Mouse (Mus musculus): ENCODE data around the gene Ice2. TPM values are rescaled to one million over a fixed set of nuclear protein-coding genes. Genes with fewer than 3 reads are reported as not detected.

Ice2 gene
- polyA plus RNA-seq, 1 experiment from 2014 or later: 18.1 TPM

DNA sequence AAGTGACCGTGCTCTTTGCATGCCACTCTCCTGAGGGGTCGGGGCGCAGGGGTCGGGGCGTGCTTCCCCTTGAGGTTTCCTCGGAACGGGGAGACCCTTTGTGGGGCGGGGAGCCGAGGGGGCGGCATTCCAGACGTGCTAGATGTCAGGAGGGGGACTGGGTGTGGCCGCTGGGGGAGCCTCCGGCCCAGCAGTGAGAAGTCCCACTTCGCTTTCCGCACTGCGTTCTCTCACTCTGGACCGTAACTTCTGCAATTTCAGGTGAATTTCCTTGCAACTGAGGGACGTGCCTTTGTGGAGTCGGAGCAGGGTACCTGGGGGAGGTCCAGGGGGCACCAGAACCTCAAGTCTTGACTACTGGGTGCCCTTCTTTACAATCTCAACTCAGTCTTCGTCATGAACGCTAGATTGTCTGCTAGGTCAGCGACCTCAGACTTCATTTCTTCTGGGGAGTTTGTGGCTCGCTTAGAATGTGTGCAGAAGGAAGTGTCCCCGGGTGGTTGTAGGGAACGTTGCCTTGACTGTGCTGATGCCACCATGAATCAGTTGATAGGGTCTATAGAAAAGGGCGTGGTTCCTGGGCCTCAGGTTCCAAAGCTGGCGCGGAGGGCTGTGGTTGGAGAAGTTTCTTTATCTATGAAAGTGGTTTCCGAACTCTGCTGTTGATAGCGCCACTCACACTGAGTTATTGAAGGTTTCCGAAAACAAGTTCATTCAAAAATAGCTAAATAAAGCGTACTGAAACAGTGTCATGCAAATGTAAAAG lies 56.4 kb downstream of the Ice2 start:
- 8% methylated on average over 32 of the region's 32 CpGs for WGBS
- Histone ChIP-seq H3K4me3 (peak overlapping the region; percentile 45), H3K36me3 (no peaks in the 10 kb centered on the region), H3K9ac (peak overlapping the region; percentile 56), H3K9me3 (no peaks in the 10 kb centered on the region), H3K27me3 (replicated peaks) (peaks cover 21% of the 10 kb centered on the region), H3K4me1 (peaks cover 24% of the 10 kb centered on the region), H3K27ac (0 out of 2 replicates have a peak overlapping the region, but pooled peaks have one; percentile 3), H3K4me2 (replicated peaks) (peak overlapping the region; percentile 77)
- ATAC-seq (ENCODE audit: low FRiP score, low read depth): peak; percentile 48; the same call in 1 of the 2 replicates

DNA sequence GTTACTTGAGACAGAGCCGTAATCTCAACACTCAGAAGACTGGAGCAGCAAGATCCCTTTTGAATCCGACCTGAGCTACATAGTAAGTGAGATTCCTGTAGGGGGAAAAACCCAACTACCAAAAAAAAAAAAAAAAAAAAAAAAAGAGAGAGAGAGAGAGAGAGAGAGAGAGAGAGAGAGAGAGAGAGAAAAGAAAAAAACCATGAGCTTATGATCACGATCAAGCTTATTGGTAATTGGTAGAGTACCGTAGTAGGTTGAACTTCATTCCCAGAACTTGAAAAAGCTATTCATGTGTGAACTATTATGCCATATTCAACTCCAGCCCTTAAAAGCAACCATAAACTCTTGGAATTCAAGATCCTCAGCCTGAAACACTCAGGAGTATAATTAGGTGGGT lies 57.0 kb downstream of the Ice2 start:
- Histone ChIP-seq H3K9ac (no peak overlapping the region), H3K27me3 (replicated peaks) (peaks cover 21% of the 10 kb centered on the region), H3K27ac (no peak overlapping the region), H3K36me3 (no peaks in the 10 kb centered on the region), H3K4me1 (peaks cover 24% of the 10 kb centered on the region), H3K9me3 (no peaks in the 10 kb centered on the region), H3K4me2 (replicated peaks) (peak overlapping the region; percentile 77), H3K4me3 (peak overlapping the region; percentile 45; the same call in 1 of the 2 replicates)
- no peak for ATAC-seq (ENCODE audit: low FRiP score, low read depth)
- WGBS: 68% methylated on average over 4 of the region's 4 CpGs

DNA sequence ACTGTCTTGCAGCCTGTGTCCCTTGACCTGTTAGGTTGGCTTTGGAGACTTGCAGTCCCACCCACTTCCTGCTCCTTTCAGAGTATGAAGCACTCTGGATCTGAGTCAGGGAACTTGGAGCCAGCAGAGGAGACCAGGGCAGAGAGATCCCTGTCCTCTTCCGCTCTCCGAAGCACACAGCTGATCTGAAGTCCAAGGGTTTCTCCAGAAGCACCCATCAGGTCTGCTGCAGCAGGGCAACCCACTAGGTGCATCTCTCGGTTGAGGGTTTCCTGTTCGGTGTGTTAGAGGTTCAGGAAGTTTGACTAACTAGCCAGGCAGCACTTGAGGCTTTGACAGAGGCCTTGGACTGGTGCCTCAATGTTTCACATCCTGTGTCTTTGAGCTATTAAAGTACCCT lies 57.7 kb downstream of the Ice2 start:
- peak overlapping the region; percentile 29 for H3K4me2 ChIP-seq (replicated peaks)
- ATAC-seq (ENCODE audit: low FRiP score, low read depth): no peak
- no peak overlapping the region for H3K4me3 ChIP-seq
- peaks cover 24% of the 10 kb centered on the region for H3K4me1 ChIP-seq
- WGBS: 83% methylated on average over 4 of the region's 4 CpGs
- H3K9me3 ChIP-seq: no peaks in the 10 kb centered on the region
- H3K27me3 ChIP-seq (replicated peaks): peaks cover 21% of the 10 kb centered on the region
- H3K27ac ChIP-seq: no peak overlapping the region
- H3K9ac ChIP-seq: no peak overlapping the region
- no peaks in the 10 kb centered on the region for H3K36me3 ChIP-seq

DNA sequence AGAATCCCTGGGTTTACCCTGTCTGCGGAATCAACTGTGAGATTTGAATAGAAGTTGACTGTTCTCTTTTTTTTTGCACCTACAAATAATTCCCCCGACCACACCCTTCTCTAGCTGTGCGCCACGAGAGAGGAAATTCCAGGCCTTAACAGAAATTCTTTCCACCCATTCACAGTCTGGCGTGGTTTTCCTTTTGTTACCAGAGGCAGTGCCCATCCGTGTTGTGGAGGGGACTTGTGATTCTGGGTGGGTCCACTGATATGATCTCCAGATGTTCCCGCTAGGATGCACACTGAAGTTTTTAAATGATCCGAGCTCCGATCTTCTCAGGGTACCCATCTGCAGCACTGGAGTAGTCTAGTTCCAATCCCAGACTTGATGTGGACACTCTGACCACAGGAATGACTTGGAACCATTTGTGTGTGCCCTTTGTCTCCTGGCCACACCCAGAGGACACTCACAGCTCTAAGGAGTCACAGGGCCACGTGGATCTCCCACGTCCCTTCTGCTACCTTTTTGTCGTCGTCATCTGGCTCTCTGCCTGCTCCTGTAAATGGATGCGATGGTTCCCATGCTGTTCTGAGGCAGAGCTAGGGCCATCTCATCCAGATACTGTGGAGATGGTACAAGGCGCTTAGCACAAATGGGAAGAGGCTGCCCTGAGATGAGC lies 58.8 kb downstream of the Ice2 start:
- no peak for ATAC-seq (ENCODE audit: low FRiP score, low read depth)
- 84% methylated on average over 15 of the region's 15 CpGs for WGBS
- Histone ChIP-seq H3K36me3 (no peaks in the 10 kb centered on the region), H3K4me1 (peaks cover 24% of the 10 kb centered on the region), H3K4me2 (replicated peaks) (no peak overlapping the region), H3K9ac (no peak overlapping the region), H3K27me3 (replicated peaks) (peaks cover 21% of the 10 kb centered on the region), H3K4me3 (no peak overlapping the region), H3K27ac (no peak overlapping the region), H3K9me3 (no peaks in the 10 kb centered on the region)

DNA sequence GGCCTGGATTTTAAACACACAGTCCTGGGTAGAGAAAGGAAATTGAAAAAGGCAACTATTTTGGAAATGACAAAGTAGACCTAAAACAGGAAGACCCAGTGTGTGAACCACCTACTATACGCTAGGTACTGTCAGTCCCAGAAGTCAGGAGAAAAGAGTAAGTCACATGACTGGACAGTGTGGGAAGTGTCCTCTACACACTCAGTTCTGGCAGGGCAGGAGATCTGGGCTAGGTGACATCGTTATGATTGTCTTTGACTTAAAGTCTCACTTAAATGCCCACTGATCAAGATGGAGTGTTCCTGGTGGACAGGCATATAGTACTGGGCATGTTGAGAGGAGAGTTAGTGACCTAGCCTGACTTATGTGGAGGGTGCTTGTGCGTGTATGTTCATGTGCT lies 59.4 kb downstream of the Ice2 start:
- ATAC-seq (ENCODE audit: low FRiP score, low read depth): no peak
- no peak overlapping the region for H3K9ac ChIP-seq
- H3K4me1 ChIP-seq: peaks cover 24% of the 10 kb centered on the region
- no peak overlapping the region for H3K4me3 ChIP-seq
- H3K4me2 ChIP-seq (replicated peaks): no peak overlapping the region
- no peaks in the 10 kb centered on the region for H3K9me3 ChIP-seq
- H3K27ac ChIP-seq: no peak overlapping the region
- H3K27me3 ChIP-seq (replicated peaks): peaks cover 21% of the 10 kb centered on the region
- WGBS: 91% methylated on average over 3 of the region's 3 CpGs
- H3K36me3 ChIP-seq: no peaks in the 10 kb centered on the region

DNA sequence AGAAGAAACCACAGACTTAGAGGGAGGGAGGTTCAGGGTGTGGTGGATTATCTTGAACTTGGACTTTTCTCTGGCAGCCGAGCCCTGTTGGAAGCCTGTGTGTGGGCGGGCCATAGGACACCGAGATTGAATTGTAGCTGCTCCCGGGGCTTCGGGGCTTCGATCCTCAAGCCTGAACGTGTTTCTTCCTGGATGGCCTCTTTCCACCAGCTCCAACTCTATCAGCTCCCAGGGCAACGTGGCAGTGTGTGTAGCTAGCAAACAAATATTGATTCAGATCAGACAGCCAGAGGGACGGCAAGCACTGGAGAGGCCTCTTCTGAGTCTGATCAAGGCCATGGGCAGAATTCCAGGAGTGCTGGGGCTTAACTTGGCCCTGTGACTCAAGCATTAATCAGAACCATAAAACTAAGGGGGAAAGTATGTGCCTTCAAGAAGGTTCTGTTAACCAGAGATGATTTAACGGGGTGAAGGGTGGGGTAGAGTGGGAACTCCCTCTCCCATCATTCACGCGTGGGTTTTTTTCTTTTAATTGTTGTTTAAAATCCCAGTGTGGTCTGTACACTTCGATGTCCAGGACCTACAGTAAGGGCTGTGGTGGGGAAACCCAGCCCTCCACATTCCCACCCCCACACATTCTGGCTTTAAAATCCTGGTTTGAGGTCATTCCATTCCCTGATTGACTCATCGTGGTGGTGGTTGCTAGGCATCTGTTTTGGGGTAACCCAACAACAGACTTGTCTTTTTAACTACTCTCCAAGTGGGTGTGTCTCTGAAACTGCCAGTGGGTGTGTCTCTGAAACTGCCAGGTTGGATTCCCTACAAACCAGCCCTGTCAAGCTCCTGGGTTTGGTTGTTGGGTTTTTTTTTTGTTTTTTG lies 60.3 kb downstream of the Ice2 start:
- WGBS: 72% methylated on average over 14 of the region's 14 CpGs
- no peak overlapping the region for H3K4me3 ChIP-seq
- no peak overlapping the region for H3K27ac ChIP-seq
- H3K4me1 ChIP-seq: peaks cover 23% of the 10 kb centered on the region
- H3K9me3 ChIP-seq: no peaks in the 10 kb centered on the region
- H3K4me2 ChIP-seq (replicated peaks): no peak overlapping the region
- ATAC-seq (ENCODE audit: low FRiP score, low read depth): no peak
- H3K9ac ChIP-seq: no peak overlapping the region
- peaks cover 19% of the 10 kb centered on the region for H3K27me3 ChIP-seq (replicated peaks)
- H3K36me3 ChIP-seq: no peaks in the 10 kb centered on the region

DNA sequence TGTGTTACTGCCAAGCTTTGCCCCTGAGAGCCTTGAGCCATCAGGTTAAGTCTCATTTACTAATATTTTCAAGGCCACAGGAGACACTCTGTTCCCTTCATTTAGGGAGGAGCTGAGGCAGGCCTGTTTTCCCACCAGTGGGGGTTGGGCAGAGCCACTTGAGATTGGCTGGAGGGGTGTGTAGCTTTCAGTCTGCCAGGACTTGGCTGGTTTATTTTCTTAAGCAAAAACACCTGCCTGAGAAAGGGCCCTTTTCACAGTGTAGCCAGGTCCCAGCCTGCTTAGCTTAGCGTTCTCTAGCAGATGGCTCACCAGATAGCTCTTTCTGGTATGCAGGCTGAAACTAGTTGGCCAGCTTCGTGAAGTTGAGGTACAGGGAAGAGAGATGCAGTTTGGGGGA lies 61.3 kb downstream of the Ice2 start:
- no peak for ATAC-seq (ENCODE audit: low FRiP score, low read depth)
- H3K27ac ChIP-seq: no peak overlapping the region

DNA sequence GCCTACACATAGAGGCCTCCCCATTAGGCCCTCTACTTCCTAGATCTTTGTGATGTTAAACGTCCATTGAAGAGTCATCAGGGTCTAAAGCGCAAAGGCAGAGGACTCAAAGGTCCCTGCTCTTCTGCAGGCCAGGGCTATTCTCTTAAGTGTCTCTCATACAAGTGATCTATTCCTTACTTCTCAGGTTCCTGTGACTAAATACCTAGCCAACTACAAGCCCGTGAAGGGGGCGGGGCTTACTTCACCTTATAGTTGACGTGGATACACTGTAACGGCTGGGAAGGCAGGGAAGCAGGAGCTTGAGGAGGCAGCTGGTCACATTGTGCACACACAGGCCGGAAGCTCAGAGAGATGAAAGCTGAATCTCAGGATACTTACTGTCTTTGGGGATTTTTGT lies 62.2 kb downstream of the Ice2 start:
- ATAC-seq (ENCODE audit: low FRiP score, low read depth): no peak
- no peaks in the 10 kb centered on the region for H3K36me3 ChIP-seq
- WGBS: 91% methylated on average over 7 of the region's 7 CpGs

More for the DNA sequence above, 61.3 kb downstream of the Ice2 start:
- peaks cover 9% of the 10 kb centered on the region for H3K27me3 ChIP-seq (replicated peaks)
- H3K36me3 ChIP-seq: no peaks in the 10 kb centered on the region
- 75% methylated on average over 2 of the region's 2 CpGs for whole genome bisulfite sequencing
- peaks cover 14% of the 10 kb centered on the region for H3K4me1 ChIP-seq
- no peak overlapping the region for H3K9ac ChIP-seq
- H3K4me3 ChIP-seq: no peak overlapping the region
- no peak overlapping the region for H3K4me2 ChIP-seq (replicated peaks)
- H3K9me3 ChIP-seq: no peaks in the 10 kb centered on the region

DNA sequence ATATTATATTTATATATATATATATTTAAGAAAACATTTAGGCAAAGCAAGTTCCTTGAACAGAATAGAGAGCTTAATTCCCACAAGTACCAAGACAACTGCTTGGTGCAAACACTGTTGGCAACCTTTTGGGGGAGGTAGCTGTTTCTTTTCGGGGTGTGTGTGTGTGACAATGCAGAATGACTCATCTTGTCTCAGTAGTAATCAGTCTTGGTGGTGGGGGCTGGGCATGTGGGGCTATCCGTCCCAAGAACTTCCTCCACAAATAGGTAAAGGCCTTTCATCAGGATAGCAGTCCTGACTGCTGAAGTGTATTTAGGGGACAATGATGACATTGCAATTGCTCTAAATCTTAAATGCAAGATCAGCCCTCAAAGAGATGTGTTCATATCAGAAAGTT lies 65.3 kb downstream of the Ice2 start:
- H3K4me3 ChIP-seq: no peak overlapping the region
- no peaks in the 10 kb centered on the region for H3K27me3 ChIP-seq (replicated peaks)
- no peak for ATAC-seq (ENCODE audit: low FRiP score, low read depth)
- no peak overlapping the region for H3K9ac ChIP-seq
- H3K36me3 ChIP-seq: no peaks in the 10 kb centered on the region
- H3K9me3 ChIP-seq: no peaks in the 10 kb centered on the region
- H3K4me2 ChIP-seq (replicated peaks): no peak overlapping the region
- WGBS: 80% methylated on average over 2 of the region's 2 CpGs
- H3K4me1 ChIP-seq: peaks cover 9% of the 10 kb centered on the region
- H3K27ac ChIP-seq: no peak overlapping the region

More for the DNA sequence above, 62.2 kb downstream of the Ice2 start:
- H3K27ac ChIP-seq: no peak overlapping the region
- H3K4me3 ChIP-seq: no peak overlapping the region
- no peak overlapping the region for H3K9ac ChIP-seq
- H3K4me1 ChIP-seq: peaks cover 11% of the 10 kb centered on the region
- H3K27me3 ChIP-seq (replicated peaks): peaks cover 2% of the 10 kb centered on the region; the same call in 1 of the 2 replicates
- H3K9me3 ChIP-seq: no peaks in the 10 kb centered on the region
- H3K4me2 ChIP-seq (replicated peaks): no peak overlapping the region

DNA sequence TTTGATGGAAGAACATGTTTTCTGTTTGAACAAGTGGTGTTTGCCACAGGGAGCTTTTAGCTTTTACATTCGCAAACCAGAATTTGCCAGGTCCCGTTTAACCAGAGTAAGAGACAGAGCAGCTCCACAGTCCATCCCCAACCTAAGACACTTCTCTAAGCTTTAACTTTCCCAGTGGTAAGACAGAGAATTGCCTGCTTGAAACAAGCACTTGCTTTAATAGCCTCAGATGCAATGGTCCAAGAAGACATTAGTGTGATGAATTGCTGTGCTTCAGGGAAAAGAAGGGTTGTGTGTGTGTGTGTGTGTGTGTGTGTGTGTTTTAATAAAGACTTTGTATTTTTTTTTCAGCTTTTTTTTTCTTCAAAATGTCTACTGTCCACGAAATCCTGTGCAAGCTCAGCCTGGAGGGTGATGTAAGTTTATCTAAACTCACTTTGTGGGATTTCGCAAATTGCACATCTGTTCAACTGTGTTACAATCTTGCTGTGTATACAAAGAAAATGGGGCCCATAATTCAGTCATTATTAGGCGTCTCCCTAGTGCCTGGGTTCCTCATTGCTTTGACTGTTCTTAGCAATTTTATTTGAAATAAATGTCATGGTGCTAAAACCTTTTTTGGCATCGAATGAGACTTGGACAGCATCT lies 66.5 kb downstream of the Ice2 start:
- Histone ChIP-seq H3K9ac (no peak overlapping the region), H3K4me2 (replicated peaks) (no peak overlapping the region), H3K36me3 (no peaks in the 10 kb centered on the region), H3K4me1 (peaks cover 16% of the 10 kb centered on the region), H3K9me3 (no peaks in the 10 kb centered on the region), H3K27me3 (replicated peaks) (no peaks in the 10 kb centered on the region), H3K4me3 (no peak overlapping the region), H3K27ac (no peak overlapping the region)
- WGBS: 68% methylated on average over 6 of the region's 6 CpGs
- no peak for ATAC-seq (ENCODE audit: low FRiP score, low read depth)

DNA sequence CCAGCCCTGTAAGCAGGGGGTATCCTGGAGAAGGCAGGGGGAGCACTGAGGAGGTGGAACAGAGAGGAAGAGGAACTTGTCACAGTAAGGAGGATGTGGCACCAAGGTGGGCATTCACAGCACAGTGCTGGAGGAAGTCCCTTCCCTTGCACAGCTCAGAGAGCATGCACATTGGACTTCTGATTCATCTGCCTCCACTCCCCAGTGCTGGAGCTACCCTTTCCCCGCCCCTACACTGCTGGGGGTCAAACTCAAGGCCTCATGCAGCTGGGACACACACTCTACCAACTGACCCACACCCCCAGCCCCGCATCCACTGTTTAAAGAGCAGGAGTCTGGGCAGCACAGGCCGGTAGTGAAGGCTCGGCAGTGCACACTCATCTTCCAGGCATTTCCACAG lies 68.4 kb downstream of the Ice2 start:
- no peak overlapping the region for H3K4me3 ChIP-seq
- WGBS: 69% methylated on average over 4 of the region's 4 CpGs
- no peak overlapping the region for H3K9ac ChIP-seq
- H3K9me3 ChIP-seq: no peaks in the 10 kb centered on the region
- no peak for ATAC-seq (ENCODE audit: low FRiP score, low read depth)
- H3K4me1 ChIP-seq: peaks cover 21% of the 10 kb centered on the region
- no peak overlapping the region for H3K4me2 ChIP-seq (replicated peaks)
- no peak overlapping the region for H3K27ac ChIP-seq
- H3K27me3 ChIP-seq (replicated peaks): no peaks in the 10 kb centered on the region
- H3K36me3 ChIP-seq: no peaks in the 10 kb centered on the region

Measured in neural tube, embryonic 12.5 days (tissue).